In the genomic region with DNA sequence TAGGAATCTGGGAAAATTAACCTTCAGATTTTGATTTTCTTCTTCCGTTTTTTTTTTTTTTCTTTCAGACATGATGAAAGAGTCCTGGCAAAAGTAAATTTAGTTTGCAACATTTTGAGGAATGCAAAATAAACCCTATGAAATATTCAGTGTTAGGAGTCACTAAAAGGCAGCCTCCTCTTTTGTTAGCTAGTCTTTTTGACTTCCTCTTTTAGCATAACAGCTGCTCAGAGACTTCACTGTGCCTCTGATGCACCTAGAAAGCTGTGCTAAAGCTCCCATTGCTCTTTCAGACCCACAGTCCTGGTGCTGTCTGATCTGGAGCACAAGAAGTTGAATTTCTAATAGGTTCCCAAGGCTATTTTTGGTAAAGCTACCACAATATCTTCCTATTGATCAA, we compare ENCODE assay signal across 14 mouse cellular contexts.
DNase-seq lines count a peak whose midpoint lies in the region; ATAC-seq lines count a peak whose summit lies in the region.
"Had no signal": no experiment of that assay in that cellular context is flagged by ENCODE, and none has a peak within 500 bp of the region (broad histone marks: within the 10 kb centered on the region; RNA-seq: fewer than 3 reads in every experiment).

No protein-coding gene starts in this region.

- peak; percentile 100 for ATAC-seq in frontal cortex, adult (ENCODE audit: low TSS enrichment)
- ATAC-seq: forebrain, embryonic 13.5 days had no signal

- DNase-seq in frontal cortex, postnatal 25 days (ENCODE audit: low spot score in 2 of 2): no peak
- peak; percentile 7 to 24 for DNase-seq in left cerebral cortex, postnatal 14 days (ENCODE audit: low spot score in 2 of 2)
- no peak for DNase-seq in left cerebral cortex, postnatal 4 days
- peak; percentile 15 for DNase-seq in A20 (ENCODE audit: low read depth, low spot score)
- DNase-seq in telencephalon, adult 2 months (ENCODE audit: low read depth, low spot score): peak; percentile 36
- no peak for DNase-seq in kidney, postnatal 14 days
- DNase-seq: adrenal gland, postnatal 10 days; cerebellum, adult 2 months; cerebellum, postnatal 10 days; gastrocnemius, postnatal 36 days; heart, adult 11 months; heart, postnatal 36 days had no signal

- intact Hi-C loops in left cerebral cortex, postnatal 14 days (cut with DNase I): no loop called here
- intact Hi-C loops in left cerebral cortex, postnatal 4 days (cut with DNase I): no loop called here

Comparison
In these comparisons a context has a peak if more than half of its experiments do, and no peak if none do; other contexts are left out.
1. DNase-seq: peak in left cerebral cortex, postnatal 14 days (2 of 2), A20 (single experiment) and telencephalon, adult 2 months (single experiment); none in frontal cortex, postnatal 25 days (0 of 2), left cerebral cortex, postnatal 4 days (single experiment) and kidney, postnatal 14 days (single experiment).